Mouse (Mus musculus): Measurements from ENCODE around the gene Gpc5.

Gpc5 gene

DNA sequence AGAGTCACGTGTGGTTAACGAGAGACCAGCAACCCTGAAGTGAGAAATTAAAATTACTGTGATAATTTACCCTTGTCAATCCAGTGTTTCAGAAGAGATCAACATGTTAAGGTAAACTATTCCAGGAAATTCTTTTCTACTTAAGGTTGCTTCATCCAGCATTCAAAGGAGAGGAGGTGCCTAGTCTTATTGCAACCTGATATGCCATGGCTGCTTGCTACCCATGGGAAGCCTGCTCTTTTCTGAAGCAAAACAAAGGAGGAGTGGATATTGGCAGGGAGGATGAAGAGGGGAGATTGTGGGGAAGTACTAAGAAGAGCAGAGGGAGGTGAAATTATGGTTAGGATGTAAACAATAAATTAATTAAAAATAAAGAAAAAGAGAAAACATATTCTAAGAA is 15.5 kb downstream of the Gpc5 start:
- no peak for DNase-seq (ENCODE audit: low spot score)

DNA sequence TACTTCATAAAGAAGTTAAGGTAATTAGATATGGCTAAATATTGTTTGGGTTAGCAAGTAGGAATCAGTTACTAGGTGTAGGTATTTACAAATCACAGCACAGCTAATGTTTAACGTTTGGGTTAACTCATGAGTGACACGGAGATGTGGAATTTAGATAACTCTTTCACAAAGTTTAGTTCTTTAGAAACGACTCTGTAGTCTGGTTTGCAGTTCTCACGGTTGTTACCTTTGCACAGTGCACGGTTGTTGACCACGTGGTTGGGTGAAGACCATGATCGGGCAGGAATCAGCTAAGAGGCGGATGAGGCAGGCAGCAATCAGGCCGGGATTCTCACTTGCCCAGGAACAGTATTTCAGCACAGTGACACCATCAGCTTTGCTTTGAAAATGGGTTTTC is 26.6 kb downstream of the Gpc5 start:
- no peak for DNase-seq (ENCODE audit: low spot score)

DNA sequence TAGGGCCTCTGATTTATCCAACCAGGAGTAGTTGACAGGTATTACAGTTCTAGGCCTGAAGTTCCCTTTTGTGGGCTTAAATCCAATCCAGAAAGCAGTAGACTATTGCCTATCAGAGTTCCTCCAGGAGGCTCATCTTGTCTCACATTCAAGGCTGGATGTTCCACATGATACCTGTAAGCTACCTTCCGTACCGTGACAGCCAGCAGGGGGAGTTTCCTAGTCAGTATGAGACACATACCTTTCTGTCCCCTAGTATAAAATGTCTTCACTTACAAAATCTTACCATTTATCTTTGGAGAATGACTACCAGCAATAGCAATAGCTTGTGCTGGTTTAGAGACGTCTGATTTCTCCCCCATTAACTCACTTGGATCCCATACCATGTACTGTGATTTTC is 56.8 kb downstream of the Gpc5 start:
- DNase-seq (ENCODE audit: low spot score): no peak

DNA sequence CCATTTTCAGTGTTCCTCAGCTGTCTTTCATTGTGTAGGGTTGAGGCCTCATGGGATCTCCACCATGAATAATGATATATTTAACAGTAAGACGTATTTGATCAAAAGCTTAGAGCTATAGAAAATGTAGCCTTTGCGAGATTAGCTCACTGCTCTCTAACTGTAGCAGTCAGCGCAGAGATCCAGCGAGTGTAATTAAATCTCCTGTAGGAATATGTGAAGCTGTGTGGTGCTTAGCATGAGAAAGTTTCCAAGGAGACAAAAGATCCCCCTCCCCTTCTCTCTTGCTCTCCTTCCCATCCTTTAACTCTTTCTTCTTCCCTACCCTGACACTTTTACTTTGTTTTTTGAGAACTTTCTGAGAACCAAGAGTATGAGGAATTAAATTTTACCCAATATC is 64.6 kb downstream of the Gpc5 start:
- no peak for DNase-seq (ENCODE audit: low spot score)

DNA sequence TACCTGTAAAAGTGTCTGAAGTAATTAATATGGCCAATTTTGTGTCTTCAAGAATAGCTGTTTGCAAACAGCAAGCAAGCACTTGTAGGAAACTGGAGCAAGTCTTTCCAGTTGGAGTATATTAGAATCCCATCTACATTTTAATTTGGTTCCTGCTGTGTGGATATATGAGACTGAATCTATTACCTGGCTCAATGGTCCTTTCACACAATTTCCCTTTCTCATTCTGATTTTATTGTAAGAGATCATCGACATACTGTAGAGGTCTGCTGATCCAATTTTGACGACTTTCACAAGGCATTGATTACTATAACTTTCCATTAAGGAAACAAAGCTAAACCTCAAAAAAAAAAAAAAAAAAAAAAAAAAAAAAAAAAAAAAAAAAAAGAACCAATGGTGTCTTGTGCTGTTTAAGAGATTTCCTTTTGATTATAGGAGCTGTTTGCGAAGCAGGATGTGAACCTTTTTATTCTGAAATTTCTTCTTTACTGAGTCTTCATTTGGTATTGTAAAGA is 85.4 kb downstream of the Gpc5 start:
- no peak for DNase-seq (ENCODE audit: low spot score)

DNA sequence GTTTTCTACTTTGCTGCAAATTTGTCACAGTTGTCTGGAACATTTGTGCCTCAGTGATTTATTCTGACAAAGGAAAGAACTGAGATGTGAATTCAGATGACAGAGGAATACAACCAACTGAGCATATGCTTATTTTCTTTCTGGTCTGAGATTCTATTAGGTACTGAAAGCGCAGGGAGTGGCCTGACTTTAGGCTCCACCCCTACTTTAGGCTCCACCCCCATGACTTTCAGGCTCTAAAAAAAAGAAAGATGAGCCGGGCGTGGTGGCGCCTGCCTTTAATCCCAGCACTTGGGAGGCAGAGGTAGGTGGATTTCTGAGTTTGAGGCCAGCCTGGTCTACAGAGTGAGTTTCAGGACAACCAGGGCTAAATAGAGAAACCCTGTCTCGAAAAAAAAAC is 87.9 kb downstream of the Gpc5 start:
- no peak for DNase-seq (ENCODE audit: low spot score)

DNA sequence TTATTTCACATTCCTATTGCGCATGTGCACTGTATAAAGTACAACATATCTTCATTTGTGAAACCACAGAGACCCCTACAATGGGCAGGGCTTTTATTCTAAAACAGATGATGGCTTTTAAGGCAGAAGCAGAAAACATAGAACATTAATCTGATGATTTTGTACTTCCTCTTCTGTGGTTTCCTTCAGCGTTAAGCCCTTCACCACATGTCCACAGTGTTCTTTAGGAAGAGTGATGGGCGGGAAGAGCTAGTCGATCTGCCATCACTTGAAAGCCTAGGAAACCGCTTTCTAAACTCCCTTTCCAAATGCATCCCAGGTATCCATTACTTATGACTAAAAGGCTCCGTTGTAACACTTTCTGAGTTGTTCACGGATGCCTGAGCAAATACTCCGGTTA is 96.2 kb downstream of the Gpc5 start:
- DNase-seq (ENCODE audit: low spot score): no peak

DNA sequence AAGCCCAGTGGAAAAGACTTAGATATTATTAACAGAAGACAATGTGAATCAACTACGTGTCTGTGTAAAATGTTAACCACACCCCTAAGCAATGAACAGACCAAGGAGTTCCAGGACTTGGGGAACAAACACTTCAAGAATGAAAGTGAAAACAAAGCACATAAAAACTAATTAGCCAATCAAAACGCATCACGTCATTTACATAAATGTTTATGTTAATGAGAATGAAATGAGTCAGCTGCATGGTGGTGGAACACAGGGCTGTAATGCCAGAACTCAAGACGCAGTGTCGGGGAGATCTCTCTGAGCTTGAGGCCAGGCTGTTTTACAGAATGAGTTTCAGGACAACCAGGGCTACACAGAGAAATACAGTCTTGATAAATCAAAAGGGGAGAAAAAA is 136.1 kb downstream of the Gpc5 start:
- no peak for DNase-seq (ENCODE audit: low spot score)

DNA sequence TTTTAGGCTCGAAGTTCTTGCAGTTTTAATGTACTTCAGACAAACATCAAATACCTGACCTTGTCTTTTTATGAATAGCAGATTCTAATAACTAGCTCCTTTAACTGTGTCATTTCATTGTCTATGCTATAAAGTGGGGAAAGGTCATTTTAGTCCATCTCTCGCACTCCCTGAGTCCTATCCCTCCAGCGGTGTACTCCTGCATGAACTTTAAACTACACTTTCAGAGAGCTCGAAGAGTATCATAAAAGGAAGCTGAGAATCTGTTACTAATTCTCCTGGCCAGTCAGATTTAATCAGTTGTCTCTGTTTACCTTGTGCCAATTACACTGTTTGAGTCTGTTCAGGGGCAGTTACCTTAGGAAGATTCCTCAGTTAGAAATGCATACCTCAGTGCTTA is 144.4 kb downstream of the Gpc5 start:
- DNase-seq (ENCODE audit: low spot score): no peak

DNA sequence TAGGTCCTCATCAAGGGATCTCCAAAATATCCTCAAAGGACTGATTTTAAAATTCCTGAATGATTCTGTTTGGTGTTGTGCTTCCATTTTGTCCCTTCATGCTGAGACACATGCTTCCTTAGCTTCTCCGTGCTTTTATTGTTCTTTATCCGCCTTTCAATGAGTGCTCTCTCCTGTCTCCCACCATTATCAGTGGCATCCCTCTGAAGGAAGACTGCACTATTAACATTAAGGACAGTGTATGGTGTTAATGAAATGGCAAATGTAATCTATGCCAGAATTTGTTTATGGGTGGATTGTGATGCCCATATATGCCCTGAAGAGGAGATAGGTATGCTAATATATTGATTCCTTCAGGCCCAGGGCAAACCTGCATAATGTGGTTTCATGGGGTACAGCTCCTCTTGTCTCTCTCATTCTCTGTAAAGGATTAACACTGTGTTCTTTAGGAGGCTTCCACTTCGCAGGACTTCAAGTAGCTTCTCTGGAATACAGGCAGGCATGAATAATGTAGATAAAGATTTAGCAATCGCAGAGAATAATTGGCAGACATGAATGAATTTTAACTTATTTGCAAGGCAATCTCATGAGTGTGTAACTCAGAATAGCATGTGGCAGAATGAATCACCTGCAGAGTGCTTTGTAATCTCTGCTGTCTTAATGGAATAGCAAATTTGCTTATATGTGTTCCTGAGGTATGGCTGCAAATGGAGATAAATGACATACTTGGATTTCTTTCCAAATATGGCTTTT is 148.8 kb downstream of the Gpc5 start:
- DNase-seq (ENCODE audit: low spot score): no peak

DNA sequence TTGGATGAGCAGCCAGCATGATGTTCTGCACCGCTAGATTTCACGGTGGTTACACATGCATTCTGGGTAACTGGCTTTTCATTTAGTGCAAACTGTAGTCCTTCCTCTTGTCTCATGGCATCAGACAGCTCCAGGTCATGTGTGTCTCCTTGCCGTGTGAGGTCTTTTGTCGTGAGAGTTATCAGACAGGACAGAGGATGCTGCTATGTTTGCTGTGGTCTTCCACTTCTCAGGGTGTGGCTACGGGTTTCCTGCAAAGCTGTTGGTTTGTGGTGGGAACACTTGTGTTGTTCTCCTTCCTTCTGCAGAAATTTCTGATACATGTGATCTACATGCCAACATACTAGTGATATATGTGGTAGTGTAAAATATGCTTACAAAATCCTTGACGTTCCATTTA is 158.5 kb downstream of the Gpc5 start:
- DNase-seq (ENCODE audit: low spot score): no peak

DNA sequence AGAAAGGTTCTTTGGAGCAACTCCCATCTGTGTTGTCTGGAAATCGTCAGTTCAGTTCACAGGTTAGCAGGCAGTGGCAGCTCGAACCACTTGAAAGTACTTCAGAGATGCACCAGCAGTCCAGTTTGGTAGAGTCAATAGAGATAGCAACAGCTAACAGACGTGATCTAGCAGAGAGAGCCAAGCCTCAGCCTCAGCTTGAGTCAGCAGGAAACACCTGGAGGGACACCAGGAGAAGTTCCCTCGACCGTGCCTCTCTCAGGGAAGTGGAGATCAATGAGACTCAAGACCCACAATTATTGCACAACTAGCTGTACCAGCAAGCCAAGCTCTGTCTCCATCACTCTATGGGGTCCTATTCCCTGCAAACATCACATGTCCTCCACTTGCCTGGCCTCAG is 159.8 kb downstream of the Gpc5 start:
- no peak for DNase-seq (ENCODE audit: low spot score)

DNA sequence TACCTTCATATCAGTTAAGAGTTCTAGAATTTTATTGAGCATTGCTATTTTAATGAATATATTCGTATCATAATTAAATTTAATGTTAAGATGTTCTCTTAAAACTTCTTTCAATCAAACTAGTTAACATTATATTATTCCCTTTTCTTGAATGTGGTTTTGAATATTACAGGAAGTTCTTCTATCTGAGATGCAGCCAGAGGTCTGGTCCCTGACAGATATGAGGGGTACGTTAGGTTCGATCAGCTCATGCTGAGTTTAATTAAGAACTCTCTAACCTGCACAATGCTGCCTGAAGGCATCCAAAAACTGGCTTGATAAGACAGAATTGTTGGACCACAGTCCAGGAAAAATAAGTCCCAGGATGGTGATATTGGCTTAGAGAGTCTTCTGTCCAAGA is 161.1 kb downstream of the Gpc5 start:
- no peak for DNase-seq (ENCODE audit: low spot score)

DNA sequence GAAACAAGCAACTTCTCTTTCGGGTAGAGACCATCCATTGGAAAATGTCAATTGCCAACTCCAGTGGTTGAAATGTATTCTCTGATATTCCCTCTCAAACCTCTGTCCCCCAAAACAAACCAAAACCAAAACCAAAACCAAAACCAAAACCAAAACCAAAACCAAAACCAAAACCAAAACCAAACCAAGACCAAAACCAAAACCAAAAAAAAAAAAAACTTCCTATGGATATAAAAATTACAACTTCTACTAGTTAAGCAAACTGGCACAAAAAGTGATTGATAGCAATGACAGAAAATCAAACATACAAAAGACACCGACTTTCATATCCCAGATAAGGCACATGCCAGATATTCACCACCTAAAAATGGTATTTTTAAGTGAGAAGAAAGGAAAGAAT is 161.7 kb downstream of the Gpc5 start:
- DNase-seq (ENCODE audit: low spot score): no peak

DNA sequence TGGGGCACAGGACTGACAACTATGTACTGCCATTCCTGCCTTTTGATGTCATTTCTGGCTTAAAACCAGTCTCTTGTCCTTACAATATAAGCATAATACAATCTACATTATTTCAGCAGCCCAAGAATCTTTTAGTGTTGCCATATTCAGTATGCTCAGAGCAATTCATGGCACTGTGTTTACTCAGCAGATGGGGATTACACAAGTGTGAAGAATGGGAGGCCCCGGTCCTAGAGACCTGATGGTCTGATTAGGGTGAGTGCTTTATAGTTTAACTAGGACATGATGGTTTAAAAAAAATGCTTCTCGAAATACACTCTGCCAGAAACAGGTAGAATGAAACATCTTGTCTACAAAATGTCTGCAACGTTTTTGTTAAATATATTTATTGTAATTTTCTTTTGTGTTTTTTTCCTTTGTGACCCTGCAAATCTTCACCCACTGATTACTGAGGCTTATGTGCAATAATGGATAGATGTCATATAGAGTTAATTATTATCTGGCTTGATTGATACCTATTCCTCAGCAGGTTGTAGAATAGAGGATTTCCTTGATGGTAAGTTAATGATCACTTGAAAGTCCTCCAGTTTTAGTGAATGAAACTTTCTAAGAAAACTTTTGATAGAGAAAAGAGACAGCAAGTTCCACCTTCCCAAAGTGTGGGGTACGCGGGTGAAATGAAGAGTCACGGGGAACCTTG is 177.8 kb downstream of the Gpc5 start:
- no peak for DNase-seq (ENCODE audit: low spot score)

DNA sequence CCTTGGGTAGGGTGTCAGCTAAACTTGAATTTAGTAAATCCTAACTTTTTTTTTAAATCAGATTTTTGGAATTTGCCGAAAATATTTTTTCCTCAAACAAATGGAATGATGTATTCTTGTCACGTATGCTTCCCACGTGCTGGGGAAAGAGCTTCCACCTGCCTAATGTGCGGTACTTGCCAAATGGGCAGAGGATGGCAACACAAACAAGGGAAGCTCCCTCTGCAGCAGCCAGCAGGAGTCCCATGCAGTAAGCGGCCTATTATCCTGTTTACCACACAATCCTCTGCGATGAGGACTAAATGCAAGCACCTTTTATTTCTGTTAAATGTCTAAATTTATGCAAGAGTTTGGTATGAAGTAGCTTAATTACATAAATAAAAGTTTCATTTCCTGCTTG is 178.4 kb downstream of the Gpc5 start:
- no peak for DNase-seq (ENCODE audit: low spot score)

DNA sequence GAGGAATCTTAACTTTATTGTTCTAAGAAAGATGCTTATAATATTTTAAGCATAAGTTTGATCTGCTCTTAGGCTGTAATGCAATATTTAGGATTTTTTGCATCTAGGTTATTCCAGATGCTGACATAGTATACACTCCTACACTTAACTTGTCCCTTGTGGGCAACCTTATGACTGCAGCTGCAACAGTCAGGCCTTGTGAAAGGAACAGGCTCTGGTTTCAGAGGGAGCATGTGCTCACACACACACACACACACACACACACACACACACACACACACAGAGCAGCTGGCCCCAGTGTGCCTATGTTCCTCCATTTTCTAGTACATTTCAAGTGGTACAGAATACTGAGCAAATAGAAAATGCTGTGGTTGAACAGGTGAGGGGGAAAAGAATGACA is 190.8 kb downstream of the Gpc5 start:
- no peak for DNase-seq (ENCODE audit: low spot score)

DNA sequence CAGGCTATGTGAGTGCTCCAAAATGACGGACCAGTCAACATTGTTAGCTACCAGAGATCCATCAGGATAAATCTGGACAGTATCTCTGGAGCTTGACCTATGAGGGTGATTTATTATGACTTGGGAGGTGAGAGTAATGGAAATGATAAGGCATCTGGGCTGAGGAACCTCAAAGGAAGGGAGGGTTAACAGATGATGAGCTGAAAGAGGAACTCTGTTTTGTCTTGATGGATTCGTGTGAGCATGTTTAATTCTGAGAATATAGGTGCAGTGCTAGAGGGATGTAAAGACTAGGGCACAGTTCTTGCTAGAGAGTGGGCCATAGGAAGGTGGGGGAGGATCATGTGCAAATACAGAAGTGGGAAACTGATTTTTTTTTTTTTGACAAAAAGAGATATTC is 232.2 kb downstream of the Gpc5 start:
- DNase-seq (ENCODE audit: low spot score): no peak

DNA sequence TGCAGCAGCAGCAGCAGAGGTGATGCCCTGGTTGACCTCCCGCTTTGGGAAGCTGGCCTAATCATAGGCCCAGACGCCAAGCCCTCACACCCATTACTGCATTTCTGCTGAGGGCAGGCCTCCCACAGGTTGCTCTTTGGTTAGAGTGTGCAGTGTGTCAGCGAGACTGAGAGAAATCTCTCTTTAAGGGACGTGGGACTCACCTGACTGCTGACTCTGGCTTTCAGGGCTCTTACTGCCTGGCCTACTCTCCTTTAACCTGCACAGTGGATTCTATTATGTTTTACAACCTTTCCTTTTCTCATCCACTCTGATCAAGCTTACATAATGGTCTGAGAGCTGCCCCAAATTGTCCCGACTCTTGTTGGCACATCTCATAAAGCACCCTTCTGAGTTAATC is 234.4 kb downstream of the Gpc5 start:
- no peak for DNase-seq (ENCODE audit: low spot score)

DNA sequence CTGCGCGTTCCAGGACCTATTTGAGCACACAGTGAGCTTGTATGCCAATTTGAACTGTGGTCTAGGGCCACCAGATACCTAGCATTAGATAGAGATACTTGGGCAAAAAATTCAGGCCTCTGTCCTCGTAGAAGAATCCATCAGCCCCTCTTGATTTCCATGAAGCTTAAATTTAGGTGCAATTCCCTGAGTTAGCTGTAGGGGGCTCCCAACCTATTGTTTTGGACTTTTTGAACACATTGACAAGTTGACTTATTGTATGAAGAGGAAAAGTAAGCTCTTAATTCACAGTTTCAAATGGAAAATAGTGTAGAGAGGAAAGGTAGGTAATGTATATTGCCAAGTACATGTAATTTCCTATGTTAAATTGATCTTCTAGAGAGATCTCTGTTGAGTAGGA is 247.1 kb downstream of the Gpc5 start:
- no peak for DNase-seq (ENCODE audit: low spot score)

DNA sequence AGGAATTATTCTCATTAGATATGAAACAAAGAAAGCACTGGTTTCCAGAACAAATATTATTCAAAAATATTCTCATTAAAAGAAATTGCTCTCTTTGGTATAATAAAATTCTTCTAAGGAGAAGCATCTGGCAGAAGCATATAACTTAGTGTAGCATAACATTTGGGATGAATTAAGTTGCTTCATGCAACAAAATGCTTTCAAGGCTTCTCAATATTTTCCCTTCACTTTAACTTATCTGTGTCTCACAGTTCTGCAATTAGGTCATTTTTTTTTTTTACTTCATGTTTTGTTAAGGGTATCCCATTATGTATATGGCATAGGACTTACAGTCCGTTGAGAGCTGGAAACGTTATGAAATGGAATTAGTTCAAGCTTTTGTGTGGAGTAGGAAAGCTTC is 250.6 kb downstream of the Gpc5 start:
- DNase-seq (ENCODE audit: low spot score): no peak

DNA sequence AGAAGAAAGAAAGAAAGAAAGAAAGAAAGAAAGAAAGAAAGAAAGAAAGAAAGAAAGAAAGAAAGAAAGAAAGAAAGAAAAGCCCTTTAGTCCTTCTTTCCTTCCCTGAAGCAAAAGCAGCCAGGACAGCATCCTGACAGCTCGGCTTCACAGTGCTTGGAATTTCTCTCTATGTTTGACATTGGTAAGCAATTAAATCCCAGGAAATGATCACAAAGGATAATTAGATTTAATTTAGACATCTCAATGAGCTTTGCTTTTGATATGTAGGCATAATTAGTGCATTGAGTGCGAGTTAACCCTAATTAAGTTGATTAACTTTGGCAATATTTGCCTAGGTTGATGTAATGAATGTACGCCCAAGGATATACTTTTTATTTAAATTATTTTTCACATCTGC is 257.4 kb downstream of the Gpc5 start:
- no peak for DNase-seq (ENCODE audit: low spot score)

DNA sequence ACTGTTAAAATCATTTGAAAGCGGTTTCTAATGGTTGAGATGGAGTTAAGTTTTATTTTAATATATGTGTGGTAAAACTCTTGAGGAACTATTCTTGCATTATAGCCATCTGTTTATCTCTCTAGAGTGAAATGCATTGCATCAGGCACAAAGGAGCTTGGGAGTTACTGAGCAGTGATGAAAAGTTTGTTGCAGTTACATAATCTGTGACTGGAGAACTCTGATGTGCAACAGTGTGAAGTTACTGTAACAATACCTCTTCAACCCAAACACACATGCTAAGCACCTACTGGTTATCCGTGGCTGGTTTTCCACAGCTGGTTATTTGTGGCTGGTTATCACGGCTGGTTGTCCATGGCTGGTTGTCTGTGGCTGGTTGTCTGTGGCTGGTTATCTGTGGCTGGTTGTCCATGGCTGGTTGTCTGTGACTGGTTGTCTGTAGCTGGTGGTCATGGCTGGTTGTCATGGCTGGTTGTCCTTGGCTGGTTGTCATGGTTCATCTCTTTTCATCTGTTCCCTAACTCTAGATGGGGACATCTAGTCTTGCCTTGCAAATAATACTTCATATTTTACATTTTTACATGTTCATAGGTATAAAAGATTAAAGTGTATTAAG is 273.4 kb downstream of the Gpc5 start:
- no peak for DNase-seq (ENCODE audit: low spot score)
